In genomic region chr16:91663795-91664194, GRCm38 (mm10) we compare ENCODE assay signal across 16 mouse cellular contexts. TPM values are rescaled to one million over a fixed set of nuclear protein-coding genes. Genes with fewer than 3 reads are reported as not detected.
DNase-seq lines count a peak whose midpoint lies in the region; TF ChIP-seq lines count a peak whose summit lies in the region.
"Had no signal": no experiment of that assay in that cellular context is flagged by ENCODE, and none has a peak within 500 bp of the region (broad histone marks: within the 10 kb centered on the region; RNA-seq: fewer than 3 reads in every experiment).

No protein-coding gene starts in this region.

- peaks cover 6 to 68% of the 10 kb centered on the region in 2 experiments for H3K36me3 ChIP-seq in MEL (ENCODE audit: control insufficient read depth in 1 of 2, insufficient read depth in 2 of 2, low read length in 2 of 2)

- no peak for TF ChIP-seq POLR2A in MEL (IDR thresholded peaks at IDR 0.05; ENCODE audit: control insufficient read depth in 1 of 2, insufficient read depth in 1 of 2, low read depth in 1 of 2, low read length in 2 of 2, poor library complexity in 1 of 2)

- H3K27me3 ChIP-seq in MEL (ENCODE audit: control insufficient read depth in 1 of 2, insufficient read depth in 2 of 2, low read length in 2 of 2): no peaks in the 10 kb centered on the region
- H3K27me3 ChIP-seq: CH12.LX, Patski had no signal

- TF ChIP-seq EP300 in MEL (IDR thresholded peaks at IDR 0.05; ENCODE audit: low read depth in 1 of 2, low read length in 2 of 2): no peak

- DNase-seq in MEL (ENCODE audit: low read depth, low spot score): no peak
- DNase-seq in embryo, embryonic 10.5 days (ENCODE audit: low spot score): no peak
- DNase-seq: adrenal gland, adult 2 months; adrenal gland, adult 8-10 months; adrenal gland, postnatal 10 days; adrenal gland, postnatal 14 days; adrenal gland, postnatal 25 days; adrenal gland, postnatal 36 days; B cell, adult 2 months; cerebellum, adult 11 months; cerebellum, adult 11-12 months; cerebellum, adult 18-20 months; cerebellum, adult 2 months; cerebellum, adult 8-10 months had no signal

- H3K4me1 ChIP-seq in MEL (ENCODE audit: control insufficient read depth in 1 of 2, insufficient read depth in 2 of 2, low read length in 2 of 2): no peaks in the 10 kb centered on the region

- no peak for TF ChIP-seq RAD21 in MEL (IDR thresholded peaks at IDR 0.05; ENCODE audit: low read depth, low read length)

- H3K27ac ChIP-seq in MEL (ENCODE audit: control insufficient read depth, low read depth, low read length): no peak overlapping the region

- peaks cover 30% of the 10 kb centered on the region for H3K79me2 ChIP-seq in MEL (ENCODE audit: control insufficient read depth, insufficient read depth, low read length, poor library complexity)

- H3K9me3 ChIP-seq in MEL (replicated peaks; ENCODE audit: insufficient read depth, low read length): no peaks in the 10 kb centered on the region

- no peak overlapping the region for H3K9ac ChIP-seq in MEL (ENCODE audit: control insufficient read depth, low read depth, low read length, poor library complexity, severe bottlenecking)

- no peak overlapping the region for H3K4me3 ChIP-seq in MEL (ENCODE audit: control insufficient read depth in 1 of 2, insufficient read depth in 1 of 2, low read depth in 2 of 2, low read length in 2 of 2)

- no peak for TF ChIP-seq CTCF in MEL (IDR thresholded peaks at IDR 0.05 in 2 of 3, conservative IDR thresholded peaks at IDR 0.05 in 1 of 3; ENCODE audit: control insufficient read depth in 1 of 3, insufficient read depth in 1 of 3, low read depth in 2 of 3, low read length in 3 of 3, poor library complexity in 1 of 3, severe bottlenecking in 1 of 3)

TF ChIP-seq in MEL, 35 proteins besides CTCF, POLR2A, EP300 and RAD21:
- TF ChIP-seq RCOR1 (IDR thresholded peaks at IDR 0.05; ENCODE audit: low read depth, low read length): no peak
- TF ChIP-seq ZKSCAN1 (IDR thresholded peaks at IDR 0.05; ENCODE audit: low read depth, low read length): peak; percentile 90

RNA-seq across cellular contexts. Expression of gene Son, which starts 16.5 kb away (rescaled TPM):
- total RNA-seq in MEL (2012; rRNA removed): 93.6 and 102 TPM in 2 replicates
- 100 to 1,000 TPM; 157 to 182 TPM for polyA plus RNA-seq in MEL (2012; ENCODE audit: insufficient read depth in 1 of 2, insufficient read length in 2 of 2, low read depth in 1 of 2, low replicate concordance in 2 of 2, missing spikeins in 1 of 2)

RNA-seq across cellular contexts. Expression of gene Gart, which starts 17.0 kb away (rescaled TPM):
- total RNA-seq in MEL (2012; rRNA removed): 400 and 417 TPM in 2 replicates
- 100 to 1,000 TPM in 1 of 2 experiments, 10 to 100 TPM in 1; 94.0 to 509 TPM for polyA plus RNA-seq in MEL (2012; ENCODE audit: insufficient read depth in 1 of 2, insufficient read length in 2 of 2, low read depth in 1 of 2, low replicate concordance in 2 of 2, missing spikeins in 1 of 2)

RNA-seq across cellular contexts. Expression of gene Donson, which starts 24.8 kb away (rescaled TPM):
- total RNA-seq in MEL (2012; rRNA removed): 25.4 and 25.7 TPM in 2 replicates
- polyA plus RNA-seq in MEL (2012; ENCODE audit: insufficient read depth in 1 of 2, insufficient read length in 2 of 2, low read depth in 1 of 2, low replicate concordance in 2 of 2, missing spikeins in 1 of 2): 10 to 100 TPM in 1 of 2 experiments, not detected in 1; 33.9 TPM

RNA-seq across cellular contexts. Expression of gene Dnajc28, which starts 45.0 kb away (rescaled TPM):
- 0.85 and 1.2 TPM in 2 replicates for total RNA-seq in MEL (2012; rRNA removed)
- 1 to 10 TPM in 1 of 2 experiments, not detected in 1; 1.9 TPM for polyA plus RNA-seq in MEL (2012; ENCODE audit: insufficient read depth in 1 of 2, insufficient read length in 2 of 2, low read depth in 1 of 2, low replicate concordance in 2 of 2, missing spikeins in 1 of 2)
